Mouse (Mus musculus) left cerebral cortex, postnatal 14 days (tissue): Measurements from ENCODE around the gene Kcna6. TPM values are rescaled to one million over a fixed set of nuclear protein-coding genes. Genes with fewer than 3 reads are reported as not detected.

Source experiments
- DNase-seq, 2 experiments: peaks; one replicate each; pipeline ENCODE4 v3.0.0; 2021 to 2022; ENCODE audit warnings: low spot score in 2 of 2, mixed read lengths in 1 of 2
- intact Hi-C: fragments of 180-260 bp; cut with DNase I; formaldehyde crosslinking; loops from one replicate; pipeline ENCODE4 v1.15.1; 2025
- total RNA-seq, 2 experiments: library from RNA; stranded (reverse); gene quantifications; 2 replicates each; pipeline ENCODE4 v1.2.3; 2021

Gene Kcna6
- total RNA-seq, 2 experiments from 2014 or later: 76.4 to 78.5 TPM

DNA sequence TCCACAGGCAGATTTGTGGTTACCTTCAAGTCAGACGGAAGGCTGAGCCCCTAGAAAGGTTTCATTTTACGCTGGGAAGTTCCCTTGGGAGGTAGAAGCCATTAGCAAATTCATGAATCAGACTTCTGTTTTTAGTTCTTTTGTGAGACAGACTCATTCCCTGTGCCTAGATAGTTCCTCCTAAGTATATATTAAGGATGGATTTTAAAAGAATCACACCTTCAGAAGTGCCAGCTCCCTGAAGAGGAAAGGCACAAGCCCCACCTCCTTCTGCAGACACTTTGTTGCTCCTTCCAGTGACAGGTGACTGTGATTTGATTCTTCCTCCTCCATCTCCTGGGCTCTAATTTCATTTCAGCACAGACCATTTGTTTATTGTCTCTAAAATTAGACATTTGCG lies 2.1 kb upstream of the Kcna6 start:
- no peak for DNase-seq
- intact Hi-C loops: no loop called here

DNA sequence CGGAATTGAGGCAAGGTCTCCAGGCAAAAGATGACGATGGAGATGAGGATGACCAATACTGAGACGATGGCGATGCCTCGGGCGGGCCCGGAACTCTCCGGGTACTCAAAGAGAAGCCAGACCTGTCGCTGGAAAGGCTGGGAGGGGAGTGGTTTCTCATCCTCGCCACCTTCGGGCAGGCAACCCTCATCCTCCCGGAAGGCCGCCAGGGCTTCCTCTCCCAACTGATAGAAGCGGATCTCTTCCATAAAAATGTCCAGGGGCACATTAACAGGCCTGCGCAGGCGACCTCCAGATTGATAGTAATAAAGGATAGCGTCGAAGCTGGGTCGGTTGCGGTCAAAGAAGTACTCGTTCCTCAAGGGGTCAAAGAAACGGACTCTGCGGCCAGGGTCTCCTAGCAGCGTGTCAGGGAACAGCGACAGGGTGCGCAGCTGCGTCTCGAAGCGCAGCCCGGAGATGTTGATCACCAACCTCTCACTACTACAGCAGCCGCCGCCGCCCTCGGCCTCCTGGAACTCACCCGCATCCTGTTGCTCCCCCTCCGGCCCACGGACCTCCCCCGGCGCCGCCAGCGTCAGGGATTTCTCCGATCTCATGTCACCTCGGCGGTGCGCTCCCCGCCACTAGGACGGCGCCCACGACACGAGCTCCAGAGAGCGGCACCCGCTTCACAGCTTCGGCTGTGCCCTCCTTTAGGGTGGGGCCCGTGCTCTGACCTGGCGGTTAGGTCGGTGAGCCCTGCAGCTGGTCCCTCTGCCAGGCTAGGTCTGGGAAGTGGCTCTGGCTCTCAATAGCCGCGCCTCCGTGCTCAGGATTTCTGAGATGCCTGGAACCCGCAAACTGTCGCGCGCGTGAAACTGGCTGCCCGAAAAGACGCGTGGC lies 906 bp downstream of the Kcna6 start:
- intact Hi-C loops: no loop called here
- peak; percentile 58 to 65 for DNase-seq

DNA sequence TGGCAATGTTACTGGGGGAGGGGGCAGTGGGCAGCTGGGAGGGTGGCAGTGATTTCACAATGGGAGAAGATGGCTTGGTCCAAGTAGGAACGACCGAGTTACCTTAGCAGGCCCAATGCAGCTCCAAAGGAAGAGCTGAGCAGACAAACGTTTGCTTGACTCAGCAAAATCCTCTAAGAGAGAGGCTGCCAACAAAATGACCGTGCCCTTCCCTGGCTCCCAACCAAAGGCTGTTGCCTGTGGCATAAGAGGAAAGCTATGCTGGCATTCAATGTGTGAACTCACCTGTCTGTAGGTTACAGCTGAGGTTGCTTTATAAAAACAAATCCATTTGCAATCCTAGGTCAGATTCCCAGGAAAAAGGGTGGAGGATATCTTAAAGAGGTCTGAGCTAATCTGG lies 3.5 kb downstream of the Kcna6 start:
- no peak for DNase-seq
- intact Hi-C loops: no loop called here

DNA sequence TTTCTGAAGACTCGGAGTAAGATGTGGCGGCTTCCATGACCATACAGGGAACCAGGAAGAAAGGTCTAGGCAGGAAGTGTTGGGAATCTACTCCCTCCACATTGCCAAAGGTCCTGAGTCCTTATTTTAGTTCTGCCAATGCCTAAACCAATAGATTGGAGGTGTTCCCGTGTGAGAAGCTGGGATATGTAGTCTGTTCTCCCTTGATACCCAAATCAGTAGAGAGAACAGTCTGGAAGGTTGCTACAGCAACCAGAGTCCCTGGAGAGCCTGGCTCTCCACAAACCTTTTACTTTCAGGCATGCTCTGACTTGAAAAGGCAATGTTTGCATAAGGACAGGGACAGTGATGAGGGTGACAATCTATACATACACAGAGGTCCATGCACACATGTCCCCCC lies 4.7 kb downstream of the Kcna6 start:
- intact Hi-C loops: no loop called here
- DNase-seq: peak in 1 of 2 experiments; percentile 72

DNA sequence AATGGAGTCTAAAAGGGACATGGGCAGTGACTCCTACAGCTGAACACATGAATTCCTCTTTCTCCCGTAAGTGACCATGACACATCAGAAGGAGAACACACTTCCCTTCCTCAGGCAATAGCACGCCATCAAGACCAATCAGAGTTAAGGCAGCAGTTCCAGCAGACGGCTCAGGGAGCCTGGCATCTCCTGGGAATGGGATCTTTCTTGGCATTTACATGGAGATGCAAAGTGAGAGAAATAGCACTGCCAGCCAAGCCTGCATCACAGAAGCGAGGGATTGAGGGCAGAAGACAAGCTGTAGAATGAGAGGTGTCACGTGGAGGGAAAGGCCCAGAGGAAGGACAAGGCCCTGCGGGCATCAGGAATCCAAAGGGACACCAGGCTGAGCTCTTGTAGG lies 7.8 kb downstream of the Kcna6 start:
- intact Hi-C loops: no loop called here
- DNase-seq: peak in 1 of 2 experiments; percentile 50

DNA sequence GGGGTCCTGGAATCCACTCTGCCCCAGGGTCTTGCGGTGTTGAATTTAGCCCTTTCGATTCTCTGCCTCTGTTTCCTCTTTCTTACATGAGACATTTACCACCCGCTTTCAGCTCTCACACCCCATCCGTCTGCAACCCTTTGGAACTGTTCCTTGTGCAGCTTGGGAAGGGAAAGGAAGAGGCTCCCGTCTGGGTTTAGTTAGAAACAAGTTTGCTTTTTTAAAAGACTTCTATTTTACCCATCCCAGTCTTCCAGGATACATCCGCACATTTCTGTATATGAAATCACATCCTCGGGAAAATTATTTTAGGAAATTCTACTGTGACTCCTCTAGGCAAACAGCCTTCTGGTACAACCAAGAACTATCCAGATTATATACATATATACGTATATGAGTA lies 11.7 kb downstream of the Kcna6 start:
- intact Hi-C loops: no loop called here
- DNase-seq: no peak

DNA sequence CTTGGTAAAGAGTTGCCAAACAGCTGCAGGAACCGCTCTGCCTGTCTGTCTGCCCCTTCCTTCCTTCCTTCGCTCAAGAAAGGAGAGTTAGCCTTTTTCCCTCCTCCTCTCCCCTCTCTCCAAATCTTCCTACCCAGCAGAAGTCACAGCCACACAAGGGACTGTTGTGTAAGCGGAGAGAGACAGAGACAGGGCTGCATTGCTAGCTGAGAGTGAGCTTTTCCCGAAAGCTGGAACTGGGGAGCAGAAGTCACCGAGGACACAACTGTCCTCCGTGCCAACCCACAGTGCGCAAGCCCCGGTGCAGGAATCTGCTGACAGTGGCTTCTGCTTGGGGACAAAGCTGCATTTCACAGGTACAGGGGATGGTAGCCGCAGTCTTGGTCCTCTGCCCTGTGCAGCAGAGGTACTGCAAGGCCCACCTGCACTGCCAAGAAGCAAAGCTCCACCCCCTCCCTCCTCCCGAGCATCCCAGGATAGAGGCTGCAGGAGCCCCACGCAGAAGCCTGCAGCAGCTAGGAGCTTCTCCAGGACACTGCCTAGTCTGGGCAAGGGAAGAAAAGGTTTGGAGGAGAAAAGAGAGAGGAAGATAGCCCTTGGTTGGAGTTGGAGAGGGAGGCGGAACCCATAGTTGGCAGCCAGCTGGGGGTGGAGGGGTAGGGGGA lies 21.9 kb downstream of the Kcna6 start:
- intact Hi-C loops: no loop called here
- no peak for DNase-seq

DNA sequence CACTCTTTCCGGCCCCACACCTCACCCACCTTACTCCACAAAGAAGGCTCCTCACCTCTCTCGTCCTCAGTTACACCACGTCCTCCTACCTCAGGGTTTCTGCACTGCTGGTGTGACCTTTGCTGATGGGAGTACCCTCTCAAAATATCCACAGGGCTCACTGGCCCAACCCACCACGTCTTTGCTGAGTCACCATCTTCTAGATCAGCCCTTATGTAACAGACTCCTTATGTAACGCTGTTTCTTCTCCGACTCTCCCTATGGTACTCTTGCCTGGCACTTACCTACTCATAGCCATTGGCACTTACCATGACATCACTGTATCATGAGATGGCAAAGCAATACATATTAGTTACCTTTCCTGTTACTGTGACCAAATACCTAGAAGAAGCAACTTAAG lies 27.9 kb downstream of the Kcna6 start:
- no peak for DNase-seq
- intact Hi-C loops: no loop called here

DNA sequence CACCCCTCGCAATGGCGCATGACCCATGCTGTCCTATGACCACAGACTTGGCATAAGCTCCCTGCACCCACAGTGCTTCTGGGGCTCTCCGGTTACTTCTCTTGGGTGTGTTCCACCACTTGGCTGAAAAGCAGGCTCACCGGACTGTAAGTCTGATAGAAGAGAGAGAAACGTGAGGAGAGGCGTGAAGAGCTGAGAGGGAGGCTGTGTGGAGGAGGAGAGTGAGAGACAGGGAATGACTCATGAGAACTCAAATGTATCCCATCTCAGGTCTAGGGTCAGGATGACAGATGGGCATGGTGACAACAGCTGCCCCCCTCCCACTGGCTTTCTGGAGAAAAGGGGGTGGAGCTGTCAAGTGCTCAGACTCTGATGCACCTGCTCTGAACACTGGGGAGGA lies 34.5 kb downstream of the Kcna6 start:
- peak; percentile 63 to 72 for DNase-seq
- intact Hi-C loops: loop anchor here (2.0 kb wide), 1 partner anchor 205 kb away; no protein-coding TSS in a partner anchor

DNA sequence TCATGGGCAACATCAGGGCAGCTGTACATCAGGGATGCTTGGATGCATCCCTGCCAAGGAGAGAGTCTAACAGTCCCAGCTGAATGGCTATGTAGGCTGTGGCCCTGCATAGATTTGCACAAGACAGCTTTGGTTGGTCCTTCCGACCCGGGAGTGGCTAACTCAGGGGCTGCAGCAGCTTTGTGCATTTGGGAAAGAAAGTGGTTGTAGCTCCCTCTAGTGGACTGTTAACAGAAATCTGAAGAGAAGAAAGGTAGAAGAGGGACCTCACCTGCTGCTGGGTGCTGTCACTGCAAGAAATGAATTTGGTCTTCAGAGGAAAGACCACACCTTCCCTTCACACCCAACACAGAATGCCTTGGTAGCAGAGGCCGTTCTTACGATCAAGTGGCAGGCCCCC lies 36.0 kb downstream of the Kcna6 start:
- peak in 1 of 2 experiments; percentile 52 for DNase-seq
- intact Hi-C loops: loop anchor here (2.0 kb wide), 1 partner anchor 204 kb away; no protein-coding TSS in a partner anchor

DNA sequence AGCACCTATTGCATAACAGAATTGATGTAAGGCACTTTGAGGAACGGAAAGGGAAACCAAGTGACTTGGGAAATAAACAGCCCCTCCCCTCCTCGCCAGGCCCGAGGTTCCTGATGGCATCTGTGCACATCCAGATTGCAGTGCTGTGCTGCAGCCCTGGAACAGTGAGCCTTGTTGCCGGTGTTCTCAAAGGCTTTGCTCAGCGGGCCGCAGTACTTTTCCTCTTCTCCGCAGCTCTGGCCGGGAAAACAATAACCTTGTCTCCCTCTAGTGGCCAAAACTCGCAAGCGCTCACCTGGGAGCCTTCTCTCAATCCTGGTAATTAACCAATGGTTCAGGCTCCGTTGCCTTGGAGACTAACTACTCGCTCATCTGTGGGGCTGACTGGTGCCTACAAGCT lies 38.4 kb downstream of the Kcna6 start:
- DNase-seq: peak; percentile 93 to 94
- intact Hi-C loops: loop anchor here (2.0 kb wide), 1 partner anchor 139 kb away; no protein-coding TSS in a partner anchor

DNA sequence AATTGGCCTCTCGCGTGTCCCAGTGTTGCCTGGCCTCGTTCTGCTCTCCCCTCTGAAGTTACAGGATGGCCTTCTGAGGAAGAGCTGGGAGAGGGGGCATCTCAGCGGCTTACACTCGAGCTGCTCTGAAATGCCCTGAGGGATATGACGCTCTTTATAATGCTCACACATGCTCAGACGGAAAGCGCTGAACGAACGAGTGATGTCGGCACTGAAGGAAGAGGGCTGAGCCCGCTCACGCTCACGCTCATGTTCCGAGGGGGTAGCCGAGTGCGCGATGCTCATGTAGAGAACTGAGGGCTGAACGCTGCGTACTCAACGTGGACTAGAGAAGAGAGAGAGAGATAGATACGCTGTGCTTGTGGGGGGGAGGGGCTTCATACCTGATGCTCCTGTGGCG lies 39.3 kb downstream of the Kcna6 start:
- intact Hi-C loops: loop anchor here (2.0 kb wide), 1 partner anchor 56 kb away; no protein-coding TSS in a partner anchor
- no peak for DNase-seq

DNA sequence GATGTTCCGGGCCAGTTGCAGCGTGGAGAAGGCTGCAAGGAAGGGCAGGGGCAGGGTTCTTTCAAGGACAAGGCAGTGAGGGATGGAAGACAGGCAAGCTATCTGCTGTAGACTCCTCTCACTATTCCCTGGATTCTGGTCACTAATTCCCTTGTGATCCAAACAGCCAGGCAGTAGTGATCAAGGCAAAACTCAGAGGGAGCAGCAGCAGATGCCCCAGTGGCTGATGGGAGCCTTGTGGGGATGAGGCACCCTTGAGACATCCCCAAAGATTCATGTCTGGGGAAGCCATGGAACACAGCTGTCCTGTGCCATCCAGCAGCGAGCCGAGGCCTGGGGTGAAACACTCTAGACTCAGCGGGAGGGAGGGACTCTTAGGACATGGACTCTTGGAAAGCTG lies 40.5 kb downstream of the Kcna6 start:
- intact Hi-C loops: loop anchor here (2.0 kb wide), 1 partner anchor 55 kb away; no protein-coding TSS in a partner anchor

DNA sequence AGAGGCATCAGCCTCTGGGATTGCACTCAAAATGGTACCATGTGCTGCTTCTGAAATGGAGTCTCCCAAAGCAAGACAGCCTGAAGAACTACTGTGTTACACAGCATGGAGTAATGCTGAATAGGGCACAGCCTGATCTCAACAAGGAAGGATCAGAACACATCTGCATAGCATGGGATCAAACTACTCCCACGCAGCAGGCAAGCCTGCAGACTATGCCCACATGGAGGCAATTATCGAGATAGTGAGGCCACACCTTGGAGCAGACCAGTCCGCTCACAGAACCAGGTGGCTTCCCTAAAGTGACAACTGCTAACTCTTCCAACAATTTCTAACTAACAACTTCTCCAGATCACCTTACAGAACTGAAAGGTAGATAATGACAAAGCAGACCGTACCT lies 53.4 kb downstream of the Kcna6 start:
- intact Hi-C loops: no loop called here
- no peak for DNase-seq

More for the DNA sequence above, 40.5 kb downstream of the Kcna6 start:
- DNase-seq: no peak

DNA sequence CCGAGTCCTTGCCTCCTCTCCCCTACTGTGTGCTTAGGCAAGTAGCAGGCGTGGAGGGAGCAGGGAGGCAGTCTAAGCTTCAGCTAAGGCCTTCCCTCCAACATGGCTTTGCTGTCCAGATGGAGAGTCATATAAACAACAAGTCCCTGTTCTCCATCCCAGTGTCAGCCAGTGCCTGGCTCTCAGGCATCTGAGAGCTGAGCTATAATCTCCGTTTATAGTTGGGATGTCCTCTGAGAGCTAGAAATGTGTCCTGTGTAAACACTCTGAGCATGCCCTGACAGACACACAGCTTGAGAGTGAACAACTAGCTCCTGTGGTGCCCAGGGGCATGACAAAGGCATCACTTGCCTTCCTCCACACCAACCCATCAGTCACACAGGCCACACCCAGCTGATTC lies 55.3 kb downstream of the Kcna6 start:
- intact Hi-C loops: no loop called here
- no peak for DNase-seq

DNA sequence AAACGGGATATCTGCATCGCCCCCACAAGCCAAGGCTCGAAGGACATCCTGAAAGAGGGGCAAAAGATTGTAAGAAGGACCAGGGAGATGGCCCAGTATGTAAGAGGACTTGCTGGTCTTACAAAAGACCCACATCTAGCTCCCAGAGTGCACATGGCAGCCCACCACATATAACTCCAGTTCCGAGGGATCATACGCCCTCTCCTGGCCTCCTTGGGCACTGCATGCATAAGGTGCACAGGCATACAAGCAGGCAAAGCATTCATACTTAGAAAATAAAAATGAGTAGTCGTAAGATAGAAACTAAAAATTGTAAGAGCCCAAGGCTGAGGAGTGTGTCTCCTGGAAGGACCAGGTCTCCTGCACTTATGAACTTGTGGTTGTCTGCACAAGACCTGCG lies 61.5 kb downstream of the Kcna6 start:
- intact Hi-C loops: no loop called here
- peak in 1 of 2 experiments; percentile 57 for DNase-seq

DNA sequence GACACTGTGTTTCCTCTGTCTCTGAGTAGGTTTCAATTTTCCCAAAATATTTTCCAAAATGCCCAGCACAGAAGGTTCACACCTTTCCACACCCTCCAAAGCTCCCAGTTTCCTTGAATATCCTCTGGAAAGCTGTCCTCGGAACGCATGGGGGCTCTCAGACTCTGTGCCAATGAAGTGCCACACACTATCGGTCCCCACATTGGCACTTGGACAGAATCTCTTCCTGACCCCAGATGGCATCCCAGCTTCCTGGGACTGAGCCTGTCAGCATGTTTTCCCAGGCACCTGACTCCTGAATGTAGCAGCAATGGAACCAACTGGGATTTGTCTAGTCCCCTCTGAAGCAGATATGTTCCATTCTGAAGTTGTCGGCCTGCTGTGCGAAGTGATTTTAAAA lies 73.5 kb downstream of the Kcna6 start:
- intact Hi-C loops: no loop called here
- DNase-seq: no peak

DNA sequence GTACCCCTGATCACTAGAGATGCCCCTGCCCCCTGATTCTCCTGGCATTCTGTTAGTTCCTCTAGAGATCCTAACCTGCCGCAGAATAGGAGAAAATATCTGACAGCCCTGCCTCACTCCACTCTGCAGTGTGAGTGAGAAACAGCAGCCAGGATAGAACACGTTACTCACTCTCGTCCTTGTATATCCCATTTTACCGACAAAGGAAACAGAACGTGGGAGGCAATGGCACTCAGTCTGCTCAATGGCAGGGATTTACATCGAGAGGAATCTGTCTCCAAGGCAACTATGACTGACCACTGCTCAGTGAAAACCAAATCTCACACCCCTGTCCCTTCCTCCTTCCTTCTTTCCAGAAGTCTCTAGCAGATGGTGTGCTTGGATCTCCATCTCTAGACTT lies 74.4 kb downstream of the Kcna6 start:
- intact Hi-C loops: no loop called here
- peak in 1 of 2 experiments; percentile 58 for DNase-seq

DNA sequence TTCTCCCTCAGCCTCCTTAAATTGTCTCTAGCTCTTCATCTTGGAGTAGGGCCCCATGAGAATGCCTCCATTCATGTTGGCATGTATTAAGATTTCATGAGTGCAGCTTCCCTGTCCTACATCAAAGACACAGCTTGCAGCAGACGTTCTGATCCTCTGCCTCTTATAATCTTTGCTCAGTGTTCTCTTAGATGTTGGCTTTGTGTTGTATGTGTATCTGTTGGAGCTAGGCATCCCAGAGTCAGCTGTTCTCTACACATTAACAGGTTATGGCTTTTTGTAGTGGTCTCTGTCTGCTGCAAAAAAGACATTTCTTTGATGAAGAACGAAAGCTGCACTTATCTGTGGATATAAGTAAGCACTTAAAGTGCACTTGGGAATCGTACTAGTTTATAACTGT lies 75.9 kb downstream of the Kcna6 start:
- intact Hi-C loops: no loop called here
- no peak for DNase-seq
